Mouse (Mus musculus) left cerebral cortex, adult 2 months (tissue): ENCODE results near the gene Cebpzos. TPM values are rescaled to one million over a fixed set of nuclear protein-coding genes. Genes with fewer than 3 reads are reported as not detected.
A peak's percentile ranks its signal among the peaks of the same experiment; 100 is the strongest.

Source experiments
- DNase-seq, 2 experiments: peaks; one replicate each; pipeline ENCODE4 v3.0.0; 2021 to 2022; ENCODE audit warnings: low spot score in 2 of 2, mixed read lengths in 1 of 2; ENCODE audit errors: extremely low spot score in 1 of 2
- H3K27ac ChIP-seq: fragments of 200-600 bp; 2 replicates; pipeline ENCODE4 v1.8.1; 2022
- H3K4me3 ChIP-seq: fragments of 200-600 bp; 2 replicates; pipeline ENCODE4 v1.8.1; 2022
- CTCF ChIP-seq: fragments of 200-600 bp; IDR thresholded peaks from 2 replicates; pipeline ENCODE4 v1.8.1; 2022; ENCODE audit warnings: antibody characterized with exemption, mild to moderate bottlenecking, moderate library complexity
- intact Hi-C: fragments of 180-260 bp; cut with DNase I; formaldehyde crosslinking; loops from one replicate; pipeline ENCODE4 v1.15.1; 2025
- total RNA-seq, 2 experiments: library from RNA; stranded (reverse); gene quantifications; 2 replicates each; pipeline ENCODE4 v1.2.3; 2021

Cebpzos gene
- total RNA-seq, 2 experiments from 2014 or later: 25.3 to 28.9 TPM

DNA sequence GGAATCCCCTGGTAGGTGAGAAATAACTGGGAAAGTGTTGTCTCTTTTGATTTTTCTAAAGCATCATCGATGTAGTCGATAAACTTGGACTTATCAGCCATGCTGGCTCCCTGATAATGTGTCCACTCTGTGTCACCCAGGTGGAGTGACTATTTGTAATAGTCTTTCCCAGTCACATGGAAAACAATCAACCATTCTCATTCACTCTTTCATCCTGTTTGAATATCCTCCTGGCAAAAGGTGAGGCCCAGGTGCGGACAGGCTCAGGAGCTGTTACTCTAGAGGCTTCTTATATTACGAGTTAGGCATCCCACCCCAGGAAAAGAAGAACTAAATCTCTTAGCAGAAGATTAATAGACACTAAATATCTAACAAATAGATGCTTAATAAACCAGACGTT, 9.4 kb upstream of the Cebpzos start, which contains the start of gene Sult6b1:
Sult6b1 (minus strand) TSS at position 101 of the 400 bp plus-strand sequence.
- no peak for TF ChIP-seq CTCF
- intact Hi-C loops: no loop called here
- DNase-seq: no peak
- Histone ChIP-seq H3K27ac (no peak within 1 kb of the TSS), H3K4me3 (no peak within 1 kb of the TSS)

- H3K4me3 ChIP-seq: no peak overlapping the region
- no peak for DNase-seq
- TF ChIP-seq CTCF: no peak
- intact Hi-C loops: no loop called here
- H3K27ac ChIP-seq: no peak overlapping the region
Observed at GRCm38 (mm10) chr17:78909374-78909773, 6.9 kb upstream of the Cebpzos start.

- H3K27ac ChIP-seq: no peak overlapping the region
Observed at GRCm38 (mm10) chr17:78912861-78913281, 3.4 kb upstream of the Cebpzos start.

DNA sequence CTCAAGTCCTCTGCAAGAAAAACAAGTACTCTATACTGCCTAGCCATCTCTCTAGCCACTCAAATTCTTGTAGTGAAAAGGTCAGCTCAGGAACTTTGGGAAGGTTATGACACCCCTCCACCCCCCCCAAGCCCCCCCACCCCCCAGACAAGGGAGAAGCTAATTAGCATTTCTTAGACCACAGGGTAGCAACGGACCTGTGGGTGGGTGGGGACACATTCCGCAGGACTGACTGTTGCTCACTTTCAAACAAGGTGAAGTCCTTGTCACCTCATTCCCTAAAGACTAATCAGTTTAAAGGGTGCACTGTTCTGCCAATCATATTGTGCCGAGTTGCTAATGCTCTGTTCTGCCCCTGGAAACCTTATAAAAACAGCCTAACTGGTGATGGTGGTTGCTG, 2.4 kb upstream of the Cebpzos start:
- Histone ChIP-seq H3K27ac (no peak overlapping the region), H3K4me3 (no peak overlapping the region)
- no peak for TF ChIP-seq CTCF
- DNase-seq: no peak
- intact Hi-C loops: no loop called here

More at GRCm38 (mm10) chr17:78912861-78913281, 3.4 kb upstream of the Cebpzos start:
- no peak for TF ChIP-seq CTCF
- no peak for DNase-seq
- intact Hi-C loops: no loop called here
- peak overlapping the region; percentile 39 for H3K4me3 ChIP-seq

- intact Hi-C loops: loop anchor here (2.0 kb wide), 2 partner anchors 21 to 81 kb away; partner anchors contain the start of genes Cebpz, Gpatch11, Heatr5b and Ndufaf7
- peak overlapping the region; percentile 84 for H3K27ac ChIP-seq
- peak overlapping the region; percentile 83 for H3K4me3 ChIP-seq
- DNase-seq: no peak
- no peak for TF ChIP-seq CTCF
Observed at GRCm38 (mm10) chr17:78915772-78916171, 528 bp upstream of the Cebpzos start.

GRCm38 (mm10) chr17:78916899-78917298, 599 bp downstream of the Cebpzos start:
- TF ChIP-seq CTCF: no peak
- peak overlapping the region; percentile 84 for H3K27ac ChIP-seq
- intact Hi-C loops: loop anchor here (2.0 kb wide), 2 partner anchors 20 to 82 kb away; partner anchors contain the start of genes Cebpz, Gpatch11, Heatr5b and Ndufaf7

DNA sequence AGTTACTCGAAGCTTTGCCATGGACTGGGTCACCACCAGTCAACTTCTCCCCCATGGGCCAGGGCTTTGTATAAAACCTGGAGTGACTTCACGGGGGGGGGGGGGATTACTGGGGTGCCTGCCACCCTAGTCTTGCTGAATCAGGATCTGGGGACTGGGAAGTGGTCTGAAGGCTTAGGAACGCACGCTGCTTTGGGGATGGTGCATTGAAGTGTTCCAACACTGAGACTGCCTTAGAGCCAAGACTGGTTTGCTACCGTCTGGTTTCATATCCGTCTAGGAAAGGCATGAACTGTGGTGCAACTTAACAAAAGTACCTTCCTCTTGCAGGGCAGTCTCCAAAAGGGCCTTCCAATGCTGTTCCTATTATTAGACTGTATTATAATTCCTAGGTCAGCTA, 1.4 kb downstream of the Cebpzos start:
- intact Hi-C loops: loop anchor here (2.0 kb wide), 2 partner anchors 19 to 83 kb away; partner anchors contain the start of genes Cebpz, Gpatch11, Heatr5b and Ndufaf7
- Histone ChIP-seq H3K4me3 (no peak overlapping the region), H3K27ac (no peak overlapping the region)
- TF ChIP-seq CTCF: no peak
- DNase-seq: no peak

More at GRCm38 (mm10) chr17:78916899-78917298, 599 bp downstream of the Cebpzos start:
- H3K4me3 ChIP-seq: peak overlapping the region; percentile 83
- no peak for DNase-seq

DNA sequence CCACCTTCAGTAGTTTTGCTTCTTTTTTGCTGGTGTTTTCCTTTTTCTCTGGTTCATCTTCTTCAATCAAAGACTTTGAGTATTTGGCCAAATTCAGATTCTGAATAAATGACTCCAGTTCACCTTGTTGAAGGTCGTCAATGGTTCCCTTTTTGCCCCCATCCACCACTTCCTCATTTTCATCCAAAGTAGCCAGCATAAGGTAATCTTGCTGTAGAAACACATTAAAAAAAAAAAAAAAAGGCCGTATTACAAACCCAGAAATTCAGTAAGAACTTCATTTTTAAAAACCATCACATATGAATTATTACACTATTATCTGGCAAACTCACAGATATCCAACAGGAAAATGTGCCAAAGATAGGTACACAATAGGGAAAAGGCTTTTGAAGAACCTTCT, 19.6 kb downstream of the Cebpzos start:
- Histone ChIP-seq H3K4me3 (peak overlapping the region; percentile 66), H3K27ac (no peak overlapping the region)
- no peak for TF ChIP-seq CTCF
- no peak for DNase-seq
- intact Hi-C loops: loop anchor here (2.0 to 10.0 kb wide), 3 partner anchors 19 to 271 kb away; partner anchors contain the start of genes Cebpzos, Gpatch11 and Heatr5b

GRCm38 (mm10) chr17:78936466-78937228, 20.3 kb downstream of the Cebpzos start, which contains the start of the genes Cebpz and Ndufaf7:
Gene Cebpz (minus strand): TSS chr17:78937066.
Gene Ndufaf7 (plus strand): TSS chr17:78937136.
- H3K27ac ChIP-seq: peak within 1 kb of the TSS; percentile 85
- intact Hi-C loops: loop anchor here (2.0 to 10.0 kb wide), 3 partner anchors 20 to 272 kb away; partner anchors contain the start of genes Cebpzos, Gpatch11 and Heatr5b
- peak within 1 kb of the TSS; percentile 66 for H3K4me3 ChIP-seq
- DNase-seq: peak; percentile 96
- TF ChIP-seq CTCF: no peak

GRCm38 (mm10) chr17:78937229-78937853, 21.0 kb downstream of the Cebpzos start:
- intact Hi-C loops: loop anchor here (2.0 to 10.0 kb wide), 3 partner anchors 21 to 273 kb away; partner anchors contain the start of genes Cebpzos, Gpatch11 and Heatr5b
- Histone ChIP-seq H3K27ac (peak overlapping the region; percentile 85), H3K4me3 (peak overlapping the region; percentile 66)
- DNase-seq: no peak
- TF ChIP-seq CTCF: no peak

- no peak overlapping the region for H3K27ac ChIP-seq
- no peak for DNase-seq
- TF ChIP-seq CTCF: no peak
- intact Hi-C loops: loop anchor here (10.0 kb wide), 1 partner anchor 274 kb away; no protein-coding TSS in a partner anchor
- no peak overlapping the region for H3K4me3 ChIP-seq
Observed at GRCm38 (mm10) chr17:78938927-78939326, 22.6 kb downstream of the Cebpzos start.
